Mouse (Mus musculus): ENCODE measurements at regions not wholly inside any gene's neighbourhood (a gene's known extent, or its start where the extent isn't known, plus 50 kb on each side); places are given as distances from the start of the nearest gene placed in this dataset.
"Not testable (repeated sequence)": the region's sequence is repeated elsewhere in the genome, so short reads cannot be mapped to it uniquely, and the experiment has no call there.

DNA sequence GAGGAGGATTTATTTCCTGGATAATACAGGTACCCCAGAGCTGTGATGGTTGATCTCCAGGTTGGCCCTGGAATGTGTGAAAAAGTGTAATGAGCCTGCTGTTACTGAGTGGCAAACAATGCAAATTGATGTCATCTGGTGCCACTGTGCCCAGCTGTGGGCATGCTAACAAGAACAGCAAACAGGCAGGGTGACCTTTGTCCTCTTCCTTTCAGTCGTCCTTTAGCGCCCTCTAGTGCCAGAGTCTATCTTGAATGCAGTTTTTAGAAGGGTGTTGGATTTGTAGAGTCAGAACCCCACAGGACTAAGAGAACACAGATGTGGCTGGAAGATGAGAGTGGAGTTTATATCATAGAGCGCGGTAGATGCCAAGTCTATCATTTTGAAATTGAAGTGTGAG lies 164.3 kb downstream of the Sdhaf3 start:
- DNase-seq, result peak; percentile 21 to 60

DNA sequence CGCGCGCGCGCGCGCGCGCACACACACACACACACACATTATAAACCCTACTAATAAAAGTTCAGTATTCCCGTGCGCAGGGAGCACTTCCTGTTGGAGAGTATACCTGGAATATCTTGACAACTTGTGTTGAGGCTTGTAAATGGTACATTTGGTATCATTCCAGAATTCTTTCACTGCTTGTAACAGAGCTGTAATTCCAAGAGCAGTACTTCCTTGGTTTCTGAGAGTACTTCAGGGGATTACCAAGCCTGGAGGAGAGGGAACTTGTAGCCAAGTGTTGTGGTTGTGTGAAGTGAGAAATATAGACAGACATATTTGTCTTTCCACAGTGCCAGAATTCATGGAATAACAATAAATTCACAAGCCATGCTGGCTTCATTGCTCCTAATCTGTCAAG lies 177.2 kb downstream of the Sdhaf3 start:
- DNase-seq, result no peak

DNA sequence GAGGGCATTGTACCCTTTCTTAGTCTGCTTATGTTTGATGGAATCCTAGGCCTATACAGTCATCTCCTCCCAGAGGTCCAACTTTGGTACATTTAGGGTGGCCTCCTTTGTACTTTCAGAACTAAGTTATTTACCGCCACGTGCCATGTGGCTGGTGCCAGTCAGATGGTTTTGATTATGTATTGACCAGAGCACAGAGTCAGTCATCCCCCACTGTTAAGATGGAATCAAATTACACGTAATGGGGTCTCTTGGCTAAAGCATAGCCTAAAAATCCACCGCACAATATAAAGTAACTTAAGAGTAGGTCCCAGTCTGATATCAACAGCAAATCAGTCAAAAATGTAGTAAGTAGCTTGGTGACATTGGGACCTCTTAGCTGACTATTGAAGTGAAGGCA lies 178.3 kb downstream of the Sdhaf3 start:
- no peak for DNase-seq

- DNase-seq, result no peak
These were observed 179.1 kb downstream of the Sdhaf3 start for GRCm38 (mm10) chr6:7134888-7135287.

DNA sequence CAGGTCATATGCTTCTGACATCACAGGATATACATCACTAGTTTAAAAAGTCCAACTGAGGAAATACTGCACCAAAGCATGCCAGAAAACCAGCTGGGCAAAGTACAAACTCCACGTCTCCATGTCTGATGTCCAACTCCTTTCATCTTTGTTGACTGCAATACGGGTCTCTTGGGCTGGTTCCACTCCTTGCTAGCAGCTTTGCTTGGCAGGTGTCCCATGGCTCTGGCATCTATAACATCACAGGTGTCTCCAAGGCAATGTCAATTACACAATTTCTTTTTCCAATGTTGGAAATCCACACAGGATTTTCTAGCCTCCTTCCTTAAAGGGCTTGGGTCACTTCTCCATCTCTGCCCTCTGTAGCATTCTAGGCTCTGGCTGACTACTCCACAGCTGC lies 225.9 kb downstream of the Sdhaf3 start:
- no peak for DNase-seq

DNA sequence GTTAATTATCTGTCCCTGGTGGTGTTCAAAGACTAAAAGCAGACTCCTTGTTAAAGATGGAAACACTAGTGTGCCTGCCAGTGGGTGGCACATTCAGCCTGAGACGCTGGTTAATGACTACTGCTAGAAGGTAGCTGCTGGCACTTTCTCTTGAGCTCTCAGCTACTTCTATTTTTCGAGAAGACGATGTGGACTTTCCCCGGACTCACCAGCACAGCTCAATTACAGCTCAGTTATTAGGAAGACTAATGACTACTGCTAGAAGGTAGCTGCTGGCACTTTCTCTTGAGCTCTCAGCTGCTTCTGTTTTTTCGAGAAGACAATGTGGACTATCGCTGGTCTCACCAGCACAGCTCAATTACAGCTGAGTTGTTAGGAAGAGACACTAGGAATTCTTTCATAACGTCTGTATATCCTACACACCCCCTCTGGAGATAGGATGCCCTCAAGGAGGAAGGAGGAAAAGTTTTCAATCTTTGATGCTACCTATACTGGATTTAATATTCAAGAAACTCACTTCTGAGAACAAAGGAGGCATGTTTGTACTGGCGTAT lies 243.3 kb downstream of the Sdhaf3 start:
- no peak for DNase-seq

GRCm38 (mm10) chr6:7215880-7216279 lies 260.1 kb downstream of the Sdhaf3 start:
- DNase-seq, result no peak

DNA sequence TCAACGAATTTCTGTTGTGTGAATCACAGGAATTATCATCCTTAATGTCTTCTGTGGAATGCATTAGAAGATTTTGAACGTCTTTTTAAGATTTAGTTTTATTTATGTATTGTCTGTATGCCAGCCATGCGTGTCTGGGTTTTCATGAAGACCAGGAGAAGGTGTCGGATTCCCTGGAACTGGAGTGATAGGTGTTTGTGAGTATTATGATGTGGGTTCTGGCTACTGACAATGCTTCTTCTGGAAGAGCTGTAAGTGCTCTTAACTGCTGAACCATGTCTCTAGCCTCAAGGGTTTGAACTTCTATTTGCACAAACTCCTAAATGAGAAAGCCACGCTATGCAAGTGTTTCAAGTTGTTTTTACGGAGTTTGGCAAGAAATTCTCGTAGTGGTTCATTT lies 296.5 kb downstream of the Sdhaf3 start:
- DNase-seq, result no peak

DNA sequence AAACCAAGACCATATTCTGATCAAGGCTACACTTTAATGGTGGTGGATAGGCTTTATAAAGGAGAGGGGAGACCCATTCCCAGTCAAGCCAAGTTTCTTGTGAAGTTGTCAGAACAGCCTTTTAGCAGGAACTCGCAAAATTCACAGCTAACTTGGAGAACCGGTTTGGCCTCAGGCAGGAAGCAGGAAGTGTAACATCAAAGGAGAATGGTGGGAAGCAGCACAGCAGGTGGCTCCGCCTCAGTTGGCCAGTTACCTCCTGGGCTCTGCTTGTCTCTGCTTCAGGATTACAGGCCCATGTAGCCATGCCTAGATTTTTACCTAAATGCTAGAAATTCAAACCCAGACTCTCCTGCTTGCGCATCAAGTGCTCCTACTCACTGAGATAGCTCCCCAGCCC lies 277.2 kb upstream of the Tac1 start:
- no peak for DNase-seq

- no peak for DNase-seq
These were observed 247.7 kb upstream of the Tac1 start for GRCm38 (mm10) chr6:7306956-7307355.

- DNase-seq, result no peak
These were observed 241.2 kb upstream of the Tac1 start for GRCm38 (mm10) chr6:7313496-7313895.

- no peak for DNase-seq
These were observed 227.7 kb upstream of the Tac1 start for GRCm38 (mm10) chr6:7326974-7327373.

GRCm38 (mm10) chr6:7356634-7357033 lies 198.0 kb upstream of the Tac1 start:
- DNase-seq, result peak in 1 of 2 experiments; percentile 5

- no peak for DNase-seq
These were observed 187.5 kb upstream of the Tac1 start for GRCm38 (mm10) chr6:7367166-7367565.

- DNase-seq, result no peak
These were observed 180.1 kb upstream of the Tac1 start for GRCm38 (mm10) chr6:7374629-7375028.

GRCm38 (mm10) chr6:7375851-7376250 lies 178.8 kb upstream of the Tac1 start:
- DNase-seq, result no peak

GRCm38 (mm10) chr6:7378651-7379050 lies 176.0 kb upstream of the Tac1 start:
- DNase-seq, result no peak

DNA sequence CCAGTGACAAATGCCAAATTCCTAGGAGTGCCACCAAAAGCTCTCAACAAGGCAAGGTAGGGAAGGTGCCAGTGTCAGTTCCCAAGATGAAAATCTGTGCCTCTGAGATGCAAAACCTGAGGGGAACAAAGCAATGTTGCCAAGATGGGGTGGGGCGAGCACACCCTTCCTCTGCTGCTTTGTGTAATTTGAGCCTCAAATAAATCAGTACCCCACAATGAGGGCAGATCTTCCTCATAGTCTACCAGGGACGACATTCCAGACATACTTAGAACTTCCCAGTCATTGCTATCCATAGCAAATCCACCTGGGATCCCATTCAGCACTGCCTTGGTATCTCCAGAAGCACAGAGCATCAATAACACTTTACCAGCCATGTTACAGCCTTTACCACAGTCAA lies 129.9 kb upstream of the Tac1 start:
- DNase-seq, result no peak

DNA sequence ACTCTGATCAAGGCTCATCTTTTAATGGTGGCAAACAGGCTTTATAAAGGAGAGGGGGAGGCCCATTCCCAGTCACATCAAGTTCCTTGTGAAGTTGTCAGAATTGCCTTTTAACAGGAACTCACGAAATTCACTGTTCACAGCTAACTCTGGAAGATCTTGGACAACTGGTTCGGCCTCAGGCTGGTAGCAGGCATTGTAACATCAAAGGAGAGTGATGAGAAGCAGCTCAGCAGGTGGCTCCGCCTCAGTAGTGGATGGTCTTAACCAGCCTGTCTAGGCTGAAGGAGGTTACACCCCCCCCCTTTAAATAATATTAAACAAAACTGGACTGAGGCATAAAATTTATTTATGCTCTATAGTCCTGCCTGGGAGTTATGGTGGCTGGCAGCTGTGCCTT lies 113.0 kb upstream of the Tac1 start:
- DNase-seq, result no peak

DNA sequence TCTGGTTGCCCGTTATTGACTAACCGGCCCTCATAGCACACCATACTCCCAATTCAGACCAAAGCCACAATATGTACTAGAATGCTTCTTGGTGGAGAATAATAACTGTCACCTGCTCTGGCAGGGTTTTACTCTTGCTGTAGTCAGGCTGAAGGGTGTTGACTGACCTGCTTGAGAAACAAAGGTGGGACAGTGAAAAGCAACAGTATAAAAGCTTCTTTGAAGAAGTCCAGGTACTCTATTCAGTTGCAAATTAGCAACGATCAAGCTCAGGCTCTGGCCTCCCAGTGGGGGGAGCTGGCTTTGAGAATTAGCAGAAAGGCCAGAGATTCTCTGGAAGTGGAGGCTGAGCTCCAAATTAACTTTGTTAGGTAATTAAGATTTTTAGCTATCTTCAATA lies 112.4 kb upstream of the Tac1 start:
- DNase-seq, result not testable (repeated sequence)

DNA sequence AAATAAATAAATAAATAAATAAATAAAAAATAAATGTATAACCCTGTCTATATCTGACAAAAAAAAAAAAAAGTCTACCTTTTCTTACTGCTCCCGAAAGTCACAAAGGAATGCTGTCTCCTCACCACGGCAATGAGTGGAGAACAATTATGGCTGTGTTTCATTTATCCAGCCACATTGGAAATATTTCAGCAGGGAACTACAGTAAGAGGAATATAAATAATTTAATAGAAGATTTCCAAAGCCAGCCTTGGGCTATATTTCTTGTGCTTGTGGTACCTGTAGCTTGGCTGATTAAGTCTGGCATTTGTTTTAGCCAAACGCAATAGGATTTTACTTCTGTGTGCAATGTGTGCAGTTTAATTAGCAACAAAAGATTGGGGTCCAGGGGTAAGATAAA lies 98.8 kb upstream of the Tac1 start:
- no peak for DNase-seq

- DNase-seq, result peak; percentile 3 to 18
These were observed 90.8 kb upstream of the Tac1 start for GRCm38 (mm10) chr6:7463896-7464295.

- DNase-seq, result no peak
These were observed 90.3 kb upstream of the Tac1 start for GRCm38 (mm10) chr6:7464346-7464745.

DNA sequence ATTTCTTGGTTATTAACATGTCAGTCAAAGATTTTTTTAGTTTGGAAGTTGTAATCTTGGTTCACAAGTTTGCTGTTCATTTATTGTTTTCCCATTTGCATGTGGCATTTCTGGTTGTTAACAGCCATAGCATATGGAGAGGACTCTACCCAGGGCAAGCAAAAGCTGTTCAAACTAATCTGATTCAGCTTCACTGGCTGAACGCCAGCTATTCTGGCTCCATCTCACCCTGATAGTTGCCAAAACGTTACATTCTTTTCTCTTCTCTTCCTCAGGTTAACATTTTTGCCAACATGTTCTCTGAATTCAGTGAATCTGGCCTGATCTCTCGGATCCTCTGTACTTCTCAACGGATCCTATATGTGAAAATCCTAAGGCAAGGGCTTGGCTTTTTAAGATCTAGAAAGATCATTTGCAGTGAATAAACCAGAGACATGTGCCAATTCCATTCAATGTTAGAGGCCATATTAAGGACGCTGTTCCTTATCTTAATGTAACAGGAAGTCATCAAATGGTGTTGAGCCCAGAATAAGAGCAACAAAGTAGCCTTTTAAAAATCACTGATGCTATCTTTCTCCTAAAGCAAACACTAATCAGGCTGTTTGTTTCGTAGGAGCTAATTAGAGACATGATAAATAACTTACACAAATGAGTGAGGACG lies 82.2 kb upstream of the Tac1 start:
- peak; percentile 7 to 12 for DNase-seq

GRCm38 (mm10) chr6:7473730-7474129 lies 80.9 kb upstream of the Tac1 start:
- DNase-seq, result no peak

Data from heart, adult 18-20 months (tissue).